Mouse (Mus musculus): Measurements from ENCODE around the gene Crip2. TPM values are rescaled to one million over a fixed set of nuclear protein-coding genes. Genes with fewer than 3 reads are reported as not detected.

The Crip2 gene
- polyA plus RNA-seq, 1 experiment from 2014 or later = 239 TPM

DNA sequence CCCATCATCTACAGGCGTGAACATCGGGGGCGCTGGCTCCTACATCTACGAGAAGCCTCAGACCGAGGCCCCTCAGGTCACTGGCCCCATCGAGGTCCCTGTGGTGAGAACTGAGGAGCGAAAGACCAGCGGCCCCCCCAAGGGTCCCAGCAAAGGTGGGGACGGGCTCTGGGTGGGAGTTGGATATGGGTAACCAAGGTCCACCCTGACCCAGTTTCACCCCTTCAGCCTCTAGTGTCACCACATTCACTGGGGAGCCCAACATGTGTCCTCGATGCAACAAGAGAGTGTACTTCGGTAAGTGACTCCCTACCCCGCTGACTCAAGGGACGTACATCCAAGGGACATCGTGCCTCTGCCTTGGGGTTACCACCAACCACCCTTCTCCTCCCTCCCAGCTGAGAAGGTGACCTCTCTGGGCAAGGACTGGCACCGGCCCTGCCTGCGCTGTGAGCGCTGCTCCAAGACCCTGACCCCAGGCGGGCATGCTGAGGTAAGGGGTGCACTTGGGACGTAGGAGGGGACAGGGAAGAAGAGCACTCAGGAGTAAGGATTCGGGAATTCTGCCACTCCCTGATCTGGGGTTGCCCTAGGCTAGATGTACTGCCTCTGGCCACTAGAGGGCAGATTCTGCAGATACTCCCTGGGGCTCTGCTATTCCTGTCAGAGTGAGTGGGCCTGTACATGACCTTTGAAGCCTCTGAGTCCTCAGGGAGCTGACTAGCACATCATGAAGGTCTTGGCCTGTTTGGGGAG, 4.1 kb downstream of the Crip2 start:
- no peak overlapping the region for H3K4me2 ChIP-seq (ENCODE audit: low read depth, low read length)
- no peaks in the 10 kb centered on the region for H3K27me3 ChIP-seq (ENCODE audit: control insufficient read depth, insufficient read depth, low read length)
- peaks cover 31% of the 10 kb centered on the region for H3K4me1 ChIP-seq (ENCODE audit: control insufficient read depth, insufficient read depth, low read length)
- H3K9me3 ChIP-seq (ENCODE audit: control insufficient read depth, low read length) = no peaks in the 10 kb centered on the region
- 79% methylated on average over 20 of the region's 20 CpGs for WGBS
- H3K27ac ChIP-seq (ENCODE audit: low read depth, low read length) = no peak overlapping the region
- H3K36me3 ChIP-seq (ENCODE audit: control insufficient read depth, insufficient read depth, low read length) = no peaks in the 10 kb centered on the region
- H3K9ac ChIP-seq (replicated peaks; ENCODE audit: low read depth, low read length) = no peak overlapping the region
- no peak for ATAC-seq (ENCODE audit: low read depth)
- H3K4me3 ChIP-seq (ENCODE audit: low read depth, low read length) = no peak overlapping the region

DNA sequence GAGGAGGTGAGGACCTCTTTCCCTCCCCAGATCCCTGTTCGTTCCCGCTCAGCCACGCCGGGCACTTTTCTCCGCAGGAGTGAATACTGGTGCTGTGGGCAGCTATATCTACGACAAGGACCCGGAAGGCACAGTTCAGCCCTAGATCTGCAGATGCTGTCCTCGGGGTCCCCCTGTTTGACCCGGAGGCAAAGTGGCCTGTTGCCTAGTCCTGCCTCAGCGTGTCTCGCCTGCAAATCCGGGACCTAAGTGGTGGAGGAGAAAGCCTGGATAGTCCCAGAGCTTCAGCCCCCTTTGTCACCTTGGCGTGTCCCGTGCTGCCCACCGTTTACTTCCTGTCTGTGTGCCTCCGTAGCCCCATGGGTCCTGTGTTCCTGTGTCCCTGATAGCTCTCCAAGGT, 4.8 kb downstream of the Crip2 start:
- ATAC-seq (ENCODE audit: low read depth) = no peak
- Histone ChIP-seq H3K4me2 (ENCODE audit: low read depth, low read length) (no peak overlapping the region), H3K36me3 (ENCODE audit: control insufficient read depth, insufficient read depth, low read length) (no peaks in the 10 kb centered on the region), H3K4me1 (ENCODE audit: control insufficient read depth, insufficient read depth, low read length) (peaks cover 24% of the 10 kb centered on the region), H3K27me3 (ENCODE audit: control insufficient read depth, insufficient read depth, low read length) (no peaks in the 10 kb centered on the region), H3K9ac (replicated peaks; ENCODE audit: low read depth, low read length) (no peak overlapping the region), H3K9me3 (ENCODE audit: control insufficient read depth, low read length) (no peaks in the 10 kb centered on the region), H3K27ac (ENCODE audit: low read depth, low read length) (no peak overlapping the region), H3K4me3 (ENCODE audit: low read depth, low read length) (no peak overlapping the region)
- WGBS = 92% methylated on average over 16 of the region's 16 CpGs

DNA sequence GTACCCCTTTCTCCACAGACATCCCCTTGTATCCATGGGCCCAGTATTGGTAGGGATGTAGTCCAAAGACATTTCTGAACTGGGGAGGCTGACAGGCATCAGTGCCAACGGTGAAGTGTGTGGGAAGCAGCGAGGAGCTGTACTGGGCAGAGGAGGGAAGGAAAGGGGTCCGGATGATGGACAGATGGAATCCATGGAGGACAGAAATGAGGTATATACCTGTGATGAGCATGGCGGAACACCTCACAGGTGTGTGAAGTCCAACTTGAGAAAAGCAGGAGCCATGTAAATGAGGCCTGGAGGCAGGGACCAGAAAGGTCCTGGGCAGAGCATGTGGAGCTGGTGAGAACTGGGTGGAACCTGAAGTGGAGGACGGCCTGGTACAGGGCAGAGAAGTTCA, 5.6 kb downstream of the Crip2 start:
- no peak overlapping the region for H3K4me3 ChIP-seq (ENCODE audit: low read depth, low read length)
- H3K27ac ChIP-seq (ENCODE audit: low read depth, low read length) = no peak overlapping the region
- no peak overlapping the region for H3K4me2 ChIP-seq (ENCODE audit: low read depth, low read length)
- WGBS = 91% methylated on average over 5 of the region's 5 CpGs
- H3K9me3 ChIP-seq (ENCODE audit: control insufficient read depth, low read length) = no peaks in the 10 kb centered on the region
- peaks cover 24% of the 10 kb centered on the region for H3K4me1 ChIP-seq (ENCODE audit: control insufficient read depth, insufficient read depth, low read length)
- no peak for ATAC-seq (ENCODE audit: low read depth)
- H3K36me3 ChIP-seq (ENCODE audit: control insufficient read depth, insufficient read depth, low read length) = no peaks in the 10 kb centered on the region
- H3K9ac ChIP-seq (replicated peaks; ENCODE audit: low read depth, low read length) = no peak overlapping the region
- H3K27me3 ChIP-seq (ENCODE audit: control insufficient read depth, insufficient read depth, low read length) = no peaks in the 10 kb centered on the region

DNA sequence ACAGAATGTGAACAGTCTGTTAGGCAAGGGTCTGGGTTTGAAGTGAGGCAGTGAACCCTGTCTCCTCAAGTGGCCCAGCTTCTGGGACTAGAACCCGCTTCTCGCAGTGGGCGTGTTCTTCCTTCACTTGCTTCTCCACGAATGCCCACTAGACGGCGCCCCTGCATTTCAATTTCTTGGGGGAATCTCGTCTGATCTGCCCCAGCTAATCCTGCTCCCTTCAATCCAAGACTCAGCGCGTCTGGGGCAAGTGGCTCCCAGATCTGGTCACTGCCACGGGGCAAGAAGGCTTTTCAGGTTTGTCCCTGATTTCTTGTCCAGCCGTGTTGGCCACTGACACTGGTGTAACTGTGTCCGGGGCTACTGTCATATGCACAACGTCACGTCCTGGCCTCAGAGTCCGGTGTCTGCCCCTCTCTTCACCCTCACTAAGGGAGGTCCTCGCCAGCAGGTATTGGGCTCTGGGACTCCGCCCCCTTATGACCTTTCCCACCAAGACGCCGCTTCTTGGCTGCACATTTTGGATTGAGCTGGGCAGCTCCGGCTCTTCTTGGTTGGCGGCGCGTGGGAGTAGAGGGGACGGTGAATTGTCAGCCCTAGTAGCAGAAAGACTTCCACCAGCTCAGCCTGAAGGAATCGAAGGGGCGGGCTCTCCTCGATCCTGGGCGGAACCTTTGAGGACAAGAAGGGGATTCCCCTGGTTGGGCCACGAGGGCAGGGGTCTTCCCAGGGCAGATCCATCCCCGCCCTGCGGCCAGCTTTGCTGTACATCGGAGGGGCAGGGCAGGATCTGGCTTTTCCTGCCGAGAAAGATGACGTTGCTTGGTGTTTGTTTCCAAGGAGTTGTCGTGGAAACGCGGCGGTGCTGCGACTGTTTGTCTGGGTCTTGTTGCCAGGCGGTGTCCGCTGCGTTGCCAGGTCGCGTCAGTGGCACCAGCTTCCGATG, 6.3 kb downstream of the Crip2 start, which contains the start of gene Crip1:
TSS of gene Crip1 (plus strand) at position 205 of the 946 bp plus-strand sequence.
- no peak within 1 kb of the TSS for H3K9ac ChIP-seq (replicated peaks; ENCODE audit: low read depth, low read length)
- WGBS = 8% methylated on average over 45 of the region's 45 CpGs
- no peaks in the 10 kb centered on the region for H3K27me3 ChIP-seq (ENCODE audit: control insufficient read depth, insufficient read depth, low read length)
- peaks cover 22% of the 10 kb centered on the region for H3K4me1 ChIP-seq (ENCODE audit: control insufficient read depth, insufficient read depth, low read length)
- no peak within 1 kb of the TSS for H3K4me3 ChIP-seq (ENCODE audit: low read depth, low read length)
- no peak; the same call in 1 of the 2 replicates for ATAC-seq (ENCODE audit: low read depth)
- no peaks in the 10 kb centered on the region for H3K9me3 ChIP-seq (ENCODE audit: control insufficient read depth, low read length)
- no peaks in the 10 kb centered on the region for H3K36me3 ChIP-seq (ENCODE audit: control insufficient read depth, insufficient read depth, low read length)
- no peak within 1 kb of the TSS for H3K4me2 ChIP-seq (ENCODE audit: low read depth, low read length)
- no peak within 1 kb of the TSS for H3K27ac ChIP-seq (ENCODE audit: low read depth, low read length)

DNA sequence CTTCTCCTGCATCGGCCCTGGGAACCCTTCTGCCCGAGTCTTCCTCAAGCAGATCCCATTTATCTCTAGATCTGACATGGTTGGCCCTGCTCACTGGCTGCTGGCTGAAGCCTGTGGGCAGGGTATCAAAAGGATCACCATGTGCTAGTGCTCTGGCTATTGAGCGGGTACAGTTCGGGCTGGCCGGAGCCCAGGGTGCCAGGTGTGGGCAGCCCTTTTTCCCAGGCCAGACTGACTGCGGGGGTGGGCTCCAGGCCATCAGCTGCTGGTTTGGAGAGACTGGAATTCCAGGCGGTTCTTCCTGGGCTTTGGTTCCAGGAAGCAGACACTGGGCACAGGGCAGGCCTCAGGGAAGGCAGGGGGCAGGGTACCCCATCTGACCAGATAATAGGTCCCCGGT, 7.4 kb downstream of the Crip2 start:
- Histone ChIP-seq H3K9ac (replicated peaks; ENCODE audit: low read depth, low read length) (no peak overlapping the region), H3K4me1 (ENCODE audit: control insufficient read depth, insufficient read depth, low read length) (peaks cover 14% of the 10 kb centered on the region), H3K9me3 (ENCODE audit: control insufficient read depth, low read length) (no peaks in the 10 kb centered on the region), H3K4me2 (ENCODE audit: low read depth, low read length) (no peak overlapping the region), H3K4me3 (ENCODE audit: low read depth, low read length) (no peak overlapping the region), H3K27me3 (ENCODE audit: control insufficient read depth, insufficient read depth, low read length) (no peaks in the 10 kb centered on the region), H3K36me3 (ENCODE audit: control insufficient read depth, insufficient read depth, low read length) (no peaks in the 10 kb centered on the region), H3K27ac (ENCODE audit: low read depth, low read length) (no peak overlapping the region)
- 64% methylated on average over 8 of the region's 8 CpGs for WGBS
- no peak for ATAC-seq (ENCODE audit: low read depth)

DNA sequence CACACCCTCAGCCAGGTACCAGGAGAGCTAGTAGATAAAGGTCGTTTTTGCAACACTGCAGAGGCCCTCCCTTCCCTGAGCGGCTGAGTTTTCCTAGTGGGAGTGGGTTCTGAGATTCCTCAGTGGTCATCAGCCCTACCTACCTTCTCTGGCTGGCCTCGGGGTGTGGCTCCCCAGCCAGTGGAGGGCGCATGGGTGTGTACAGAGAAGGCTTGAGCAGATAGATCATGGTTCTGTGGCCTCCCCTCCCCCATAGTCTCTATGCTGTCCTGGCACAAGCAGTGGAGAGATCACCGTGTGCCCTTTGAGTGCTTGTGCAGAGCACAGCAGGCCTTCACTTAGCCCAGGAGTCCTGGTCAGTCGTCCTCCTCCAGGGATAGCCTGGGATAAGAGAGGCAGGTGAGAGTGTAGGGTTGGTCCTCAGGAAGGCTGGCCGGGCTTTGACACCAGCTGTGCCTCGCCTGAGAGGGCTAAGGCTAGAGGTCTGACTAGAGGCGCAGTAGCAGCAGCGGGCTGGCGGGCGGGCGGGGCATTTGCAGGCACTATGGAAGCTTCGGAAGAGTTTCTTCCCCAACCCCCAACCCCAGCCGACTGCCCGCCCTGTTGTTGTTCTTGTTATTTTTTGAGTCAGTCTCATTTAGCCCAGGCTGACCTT, 8.5 kb downstream of the Crip2 start:
- H3K4me3 ChIP-seq (ENCODE audit: low read depth, low read length) = no peak overlapping the region
- no peak overlapping the region for H3K9ac ChIP-seq (replicated peaks; ENCODE audit: low read depth, low read length)
- WGBS = 39% methylated on average over 16 of the region's 16 CpGs
- no peaks in the 10 kb centered on the region for H3K9me3 ChIP-seq (ENCODE audit: control insufficient read depth, low read length)
- no peak overlapping the region for H3K4me2 ChIP-seq (ENCODE audit: low read depth, low read length)
- no peak overlapping the region for H3K27ac ChIP-seq (ENCODE audit: low read depth, low read length)
- H3K36me3 ChIP-seq (ENCODE audit: control insufficient read depth, insufficient read depth, low read length) = no peaks in the 10 kb centered on the region
- H3K4me1 ChIP-seq (ENCODE audit: control insufficient read depth, insufficient read depth, low read length) = peaks cover 7% of the 10 kb centered on the region
- no peak for ATAC-seq (ENCODE audit: low read depth)
- no peaks in the 10 kb centered on the region for H3K27me3 ChIP-seq (ENCODE audit: control insufficient read depth, insufficient read depth, low read length)

DNA sequence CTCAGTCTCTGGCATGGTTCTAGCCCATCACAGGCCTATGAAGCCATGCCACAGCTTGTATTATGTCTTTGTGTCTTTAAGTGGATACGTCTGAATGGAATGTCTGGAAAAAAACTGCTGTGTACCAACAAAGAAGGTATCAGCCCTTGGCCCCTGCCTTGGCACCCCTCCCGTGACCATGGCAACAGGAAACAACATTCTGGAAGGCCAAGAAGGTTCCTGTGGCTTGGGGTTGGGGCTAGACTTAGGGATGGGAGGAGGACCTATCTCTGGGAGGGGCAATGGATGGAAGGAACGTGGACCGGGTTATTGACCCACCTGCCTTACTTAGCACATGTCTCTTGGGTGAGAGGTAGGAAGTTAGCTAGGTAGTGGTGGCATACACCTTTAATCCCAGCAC, 9.3 kb downstream of the Crip2 start:
- H3K27me3 ChIP-seq (ENCODE audit: control insufficient read depth, insufficient read depth, low read length) = no peaks in the 10 kb centered on the region
- no peak overlapping the region for H3K9ac ChIP-seq (replicated peaks; ENCODE audit: low read depth, low read length)
- no peak overlapping the region for H3K4me2 ChIP-seq (ENCODE audit: low read depth, low read length)
- no peak overlapping the region for H3K4me3 ChIP-seq (ENCODE audit: low read depth, low read length)
- H3K27ac ChIP-seq (ENCODE audit: low read depth, low read length) = no peak overlapping the region
- H3K9me3 ChIP-seq (ENCODE audit: control insufficient read depth, low read length) = no peaks in the 10 kb centered on the region
- WGBS = 66% methylated on average over 4 of the region's 4 CpGs
- H3K4me1 ChIP-seq (ENCODE audit: control insufficient read depth, insufficient read depth, low read length) = peaks cover 7% of the 10 kb centered on the region
- H3K36me3 ChIP-seq (ENCODE audit: control insufficient read depth, insufficient read depth, low read length) = no peaks in the 10 kb centered on the region
- no peak for ATAC-seq (ENCODE audit: low read depth)

DNA sequence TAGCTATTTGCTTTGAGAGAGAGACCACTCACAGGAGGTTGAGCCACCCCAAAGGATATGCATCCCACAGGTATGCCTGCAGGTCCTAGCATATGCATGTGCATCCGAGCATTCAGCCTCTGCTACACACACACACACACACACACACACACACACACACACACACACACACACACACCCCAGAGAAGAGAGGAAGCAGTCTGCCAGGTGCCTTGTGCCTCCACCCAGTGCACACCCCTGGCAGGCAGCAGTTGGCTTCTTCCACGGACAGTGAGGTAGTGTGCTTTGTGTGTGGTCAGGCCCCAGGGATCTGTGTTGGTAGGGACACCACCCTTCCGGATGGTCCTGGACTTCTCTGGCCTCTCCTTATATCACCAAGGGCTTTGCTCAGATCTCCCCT, 9.9 kb downstream of the Crip2 start:
- Histone ChIP-seq H3K4me3 (ENCODE audit: low read depth, low read length) (no peak overlapping the region), H3K27me3 (ENCODE audit: control insufficient read depth, insufficient read depth, low read length) (no peaks in the 10 kb centered on the region), H3K36me3 (ENCODE audit: control insufficient read depth, insufficient read depth, low read length) (no peaks in the 10 kb centered on the region), H3K4me2 (ENCODE audit: low read depth, low read length) (no peak overlapping the region), H3K4me1 (ENCODE audit: control insufficient read depth, insufficient read depth, low read length) (peaks cover 7% of the 10 kb centered on the region), H3K27ac (ENCODE audit: low read depth, low read length) (no peak overlapping the region), H3K9ac (replicated peaks; ENCODE audit: low read depth, low read length) (no peak overlapping the region), H3K9me3 (ENCODE audit: control insufficient read depth, low read length) (no peaks in the 10 kb centered on the region)
- no peak for ATAC-seq (ENCODE audit: low read depth)
- 67% methylated on average over 3 of the region's 3 CpGs for WGBS

Data from neural tube, embryonic 14.5 days (tissue).